Mouse (Mus musculus): Measurements from ENCODE around the gene Rab21.

- TF ChIP-seq CTCF (IDR thresholded peaks at IDR 0.05; ENCODE audit: borderline replicate concordance, insufficient read depth, low read length) (no peak), POLR2A (IDR thresholded peaks at IDR 0.05; ENCODE audit: low read depth, low read length) (no peak)
Measured at GRCm38 (mm10) chr10:115237931-115238330, 77.5 kb downstream of the Rab21 start.

Measured in embryonic fibroblast, embryonic 13.5 days (primary cell).